Mouse (Mus musculus) liver, embryonic 14.5 days (tissue): ENCODE data around the gene Cbfb. TPM values are rescaled to one million over a fixed set of nuclear protein-coding genes. Genes with fewer than 3 reads are reported as not detected.

Source experiments
- ATAC-seq: fragments of 200-750 bp; cut with Nextera tagmentation; 2 replicates; pipeline ENCODE4 v1.8.0; 2017; ENCODE audit warnings: moderate number of reproducible peaks, mild to moderate bottlenecking, moderate library complexity; ENCODE audit not compliant: insufficient read depth
- DNase-seq, 3 experiments: peaks; one replicate each; pipeline ENCODE4 v3.0.0-alpha.2; 2012 to 2013; ENCODE audit warnings: low read depth in 3 of 3, low spot score in 3 of 3
- H3K27ac ChIP-seq: fragments of 300-500 bp; sonication (generic); 2 replicates; pipeline ENCODE4 v1.5.1; 2014; ENCODE audit warnings: moderate library complexity, mild to moderate bottlenecking, control low read depth, inconsistent platforms
- H3K27me3 ChIP-seq: fragments of 300-500 bp; sonication (generic); 2 replicates; pipeline ENCODE4 v1.6.1; 2014; ENCODE audit warnings: mild to moderate bottlenecking, low read length, moderate library complexity; ENCODE audit not compliant: control insufficient read depth, insufficient read depth
- H3K36me3 ChIP-seq: fragments of 300-500 bp; sonication (generic); replicated peaks from 2 replicates; pipeline ENCODE4 v1.6.1; 2014; ENCODE audit warnings: low read depth; ENCODE audit not compliant: control insufficient read depth, insufficient read depth
- H3K4me1 ChIP-seq, 2 experiments: fragments of 200-500 bp in 1 of 2; fragments of 300-500 bp in 1 of 2; sonication (generic) in 1 of 2; replicated peaks; 2 replicates each; pipeline ENCODE4 v1.6.1; 2012 to 2014; ENCODE audit warnings: antibody characterized with exemption in 1 of 2, inconsistent platforms in 1 of 2, low read length in 1 of 2; ENCODE audit not compliant: control insufficient read depth in 2 of 2, insufficient read depth in 2 of 2
- H3K4me2 ChIP-seq: fragments of 300-500 bp; sonication (generic); 2 replicates; pipeline ENCODE4 v1.6.1; 2014; ENCODE audit warnings: low read depth, mild to moderate bottlenecking, control low read depth, moderate library complexity
- H3K4me3 ChIP-seq, 2 experiments: fragments of 200-500 bp in 1 of 2; fragments of 300-500 bp in 1 of 2; sonication (generic) in 1 of 2; 2 replicates each; pipeline ENCODE4 v1.5.1; 2012 to 2014; ENCODE audit warnings: low read depth in 2 of 2, low read length in 2 of 2, mild to moderate bottlenecking in 2 of 2, control low read depth in 1 of 2, inconsistent platforms in 1 of 2, moderate library complexity in 1 of 2; ENCODE audit not compliant: insufficient read depth in 1 of 2
- H3K9ac ChIP-seq: fragments of 300-500 bp; sonication (generic); replicated peaks from 2 replicates; pipeline ENCODE4 v1.6.1; 2014; ENCODE audit warnings: mild to moderate bottlenecking, control low read depth, moderate library complexity
- H3K9me3 ChIP-seq: fragments of 300-500 bp; sonication (generic); 2 replicates; pipeline ENCODE4 v1.6.1; 2016; ENCODE audit warnings: low read length, mixed read lengths; ENCODE audit not compliant: control insufficient read depth
- CTCF ChIP-seq: IDR thresholded peaks from 2 replicates; pipeline ENCODE4 v1.5.1; 2016; ENCODE audit warnings: antibody characterized with exemption, low read depth, control low read depth
- EP300 ChIP-seq: IDR thresholded peaks from 2 replicates; pipeline ENCODE4 v1.6.1; 2016; ENCODE audit warnings: antibody characterized with exemption, low read depth
- WGBS: fragments of 180-500 bp; shearing (Covaris S2); extraction: QIAGEN DNeasy Blood & Tissue Kit; methylation state at CpG from one replicate; pipeline ENCODE4 v1.1.7; 2014; ENCODE audit not compliant: insufficient replicate concordance; 5-methylcytosine and 5-hydroxymethylcytosine counted together
- polyA plus RNA-seq, 2 experiments: library from polyadenylated mRNA; depleted of rRNA in 1 of 2; stranded (reverse) in 1 of 2; unstranded in 1 of 2; fragments of >200 nt; fragmentation: Nextera tagmentation in 1 of 2; extraction: Ambion mirVana in 1 of 2; gene quantifications; 2 replicates each; pipeline versions ENCODE4 v1.2.1 to v1.2.3; 2012 to 2014

Cbfb gene
- polyA plus RNA-seq, 2 experiments: 5.8 to 7.5 TPM

GRCm38 (mm10) chr8:105264024-105264982 lies 93.8 kb downstream of the Cbfb start, which contains the start of the genes Tradd and Fbxl8:
Gene Tradd, minus strand, starts transcription at chr8:105264609.
Gene Fbxl8, plus strand, starts transcription at chr8:105264648.
- no peak within 1 kb of the TSS for H3K27ac ChIP-seq
- ATAC-seq (peak; percentile 82), DNase-seq (peak in 2 of 3 experiments; percentile 52 to 58)
- WGBS: 1% methylated on average over 54 of the region's 54 CpGs
- TF ChIP-seq CTCF (no peak), EP300 (no peak)
- peak within 1 kb of the TSS; percentile 98 for H3K4me2 ChIP-seq
- H3K4me1 ChIP-seq: peaks cover 6 to 16% of the 10 kb centered on the region in 2 experiments
- H3K9ac ChIP-seq: peak within 1 kb of the TSS; percentile 86
- no peaks in the 10 kb centered on the region for H3K36me3 ChIP-seq
- H3K4me3 ChIP-seq: peak within 1 kb of the TSS; percentile 78 to 89
- no peaks in the 10 kb centered on the region for H3K9me3 ChIP-seq
- H3K27me3 ChIP-seq: peaks cover 43% of the 10 kb centered on the region

DNA sequence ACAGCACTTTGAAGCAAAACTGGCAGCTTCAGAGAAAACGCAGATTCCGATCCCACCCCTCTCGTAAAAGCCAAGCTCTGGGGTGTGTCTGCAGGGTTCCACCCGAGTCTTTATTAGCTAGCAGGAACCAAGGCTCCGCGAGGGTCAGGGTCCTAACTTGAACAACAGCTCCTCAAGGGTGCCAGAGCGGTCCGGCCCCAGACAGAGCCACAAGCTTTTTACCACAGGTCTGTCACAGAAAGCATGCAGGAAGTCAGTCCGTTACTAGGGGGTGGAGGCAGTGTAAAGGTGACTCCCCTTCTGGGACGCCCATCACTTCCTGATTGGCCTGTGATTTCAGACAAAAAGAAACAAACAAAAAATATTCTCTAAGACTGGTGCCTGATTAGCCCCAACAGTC lies 94.7 kb downstream of the Cbfb start:
- ATAC-seq: no peak
- Histone ChIP-seq H3K27ac (no peak overlapping the region), H3K36me3 (no peaks in the 10 kb centered on the region), H3K4me3 (peak overlapping the region; percentile 33 to 89; a peak in 3 of 4 replicates), H3K4me1 (peaks cover 6 to 16% of the 10 kb centered on the region in 2 experiments), H3K9ac (peak overlapping the region; percentile 86), H3K27me3 (peaks cover 49% of the 10 kb centered on the region), H3K4me2 (peak overlapping the region; percentile 98), H3K9me3 (no peaks in the 10 kb centered on the region)
- 8% methylated on average over 10 of the region's 10 CpGs for WGBS
- TF ChIP-seq CTCF (no peak), EP300 (no peak)
- no peak for DNase-seq

- no peak for ATAC-seq
- Histone ChIP-seq H3K4me2 (no peak overlapping the region), H3K9me3 (no peaks in the 10 kb centered on the region), H3K9ac (no peak overlapping the region), H3K27ac (no peak overlapping the region), H3K27me3 (peaks cover 65% of the 10 kb centered on the region), H3K4me1 (peaks cover 6 to 12% of the 10 kb centered on the region in 2 experiments), H3K4me3 (no peak overlapping the region), H3K36me3 (no peaks in the 10 kb centered on the region)
- WGBS: 22% methylated on average over 13 of the region's 13 CpGs
- no peak for DNase-seq
- TF ChIP-seq EP300 (no peak), CTCF (no peak)
These were observed 96.3 kb downstream of the Cbfb start for GRCm38 (mm10) chr8:105266775-105267174.

Other genes starting within 250 kb of the Cbfb start
- 1.5 and 2.1 TPM in 2 replicates for gene Ces2e, start 244.4 kb upstream of the Cbfb start, polyA plus RNA-seq (2012; rRNA removed)
- gene Ces2e, start 244.4 kb upstream of the Cbfb start, polyA plus RNA-seq (2014; fragmentation: Nextera tagmentation; extraction: Ambion mirVana): 1.6 and 2.2 TPM in 2 replicates
- not detected in 2 replicates for gene Ces2f, start 223.3 kb upstream of the Cbfb start, polyA plus RNA-seq (2012; rRNA removed)
- gene Ces2f, start 223.3 kb upstream of the Cbfb start, polyA plus RNA-seq (2014; fragmentation: Nextera tagmentation; extraction: Ambion mirVana): not detected in 2 replicates
- 21.3 and 21.5 TPM in 2 replicates for gene Ces2g, start 209.0 kb upstream of the Cbfb start, polyA plus RNA-seq (2012; rRNA removed)
- gene Ces2g, start 209.0 kb upstream of the Cbfb start, polyA plus RNA-seq (2014; fragmentation: Nextera tagmentation; extraction: Ambion mirVana): 19.7 and 21.1 TPM in 2 replicates
- not detected in 2 replicates for gene Ces2h, start 169.8 kb upstream of the Cbfb start, polyA plus RNA-seq (2012; rRNA removed)
- not detected in 2 replicates for gene Ces2h, start 169.8 kb upstream of the Cbfb start, polyA plus RNA-seq (2014; fragmentation: Nextera tagmentation; extraction: Ambion mirVana)
- 0.18 and 0.22 TPM in 2 replicates for gene Ces3a, start 122.1 kb upstream of the Cbfb start, polyA plus RNA-seq (2012; rRNA removed)
- gene Ces3a, start 122.1 kb upstream of the Cbfb start, polyA plus RNA-seq (2014; fragmentation: Nextera tagmentation; extraction: Ambion mirVana): 0.14 and 0.23 TPM in 2 replicates
- not detected in 2 replicates for gene Ces3b, start 86.9 kb upstream of the Cbfb start, polyA plus RNA-seq (2012; rRNA removed)
- gene Ces3b, start 86.9 kb upstream of the Cbfb start, polyA plus RNA-seq (2014; fragmentation: Nextera tagmentation; extraction: Ambion mirVana): not detected in 2 replicates
- not detected in 2 replicates for gene Ces4a, start 38.9 kb upstream of the Cbfb start, polyA plus RNA-seq (2012; rRNA removed)
- not detected in 2 replicates for gene Ces4a, start 38.9 kb upstream of the Cbfb start, polyA plus RNA-seq (2014; fragmentation: Nextera tagmentation; extraction: Ambion mirVana)
- 10.7 and 11.9 TPM in 2 replicates for gene D230025D16Rik, start 54.5 kb downstream of the Cbfb start, polyA plus RNA-seq (2012; rRNA removed)
- gene D230025D16Rik, start 54.5 kb downstream of the Cbfb start, polyA plus RNA-seq (2014; fragmentation: Nextera tagmentation; extraction: Ambion mirVana): 14.7 and 16.7 TPM in 2 replicates
- gene B3gnt9, start 84.5 kb downstream of the Cbfb start, polyA plus RNA-seq (2012; rRNA removed): 1.6 and 1.7 TPM in 2 replicates
- 2.3 and 3.1 TPM in 2 replicates for gene B3gnt9, start 84.5 kb downstream of the Cbfb start, polyA plus RNA-seq (2014; fragmentation: Nextera tagmentation; extraction: Ambion mirVana)
- 5.5 and 6.0 TPM in 2 replicates for gene Tradd, start 93.9 kb downstream of the Cbfb start, polyA plus RNA-seq (2012; rRNA removed)
- 11.5 and 15.8 TPM in 2 replicates for gene Tradd, start 93.9 kb downstream of the Cbfb start, polyA plus RNA-seq (2014; fragmentation: Nextera tagmentation; extraction: Ambion mirVana)
- gene Fbxl8, start 94.0 kb downstream of the Cbfb start, polyA plus RNA-seq (2012; rRNA removed): 1.0 and 1.3 TPM in 2 replicates
- 0.75 and 0.83 TPM in 2 replicates for gene Fbxl8, start 94.0 kb downstream of the Cbfb start, polyA plus RNA-seq (2014; fragmentation: Nextera tagmentation; extraction: Ambion mirVana)
- gene Hsf4, start 99.1 kb downstream of the Cbfb start, polyA plus RNA-seq (2012; rRNA removed): 0.03 TPM in 1 of 2 replicates, not detected in the other
- 0.08 TPM in 1 of 2 replicates, not detected in the other for gene Hsf4, start 99.1 kb downstream of the Cbfb start, polyA plus RNA-seq (2014; fragmentation: Nextera tagmentation; extraction: Ambion mirVana)
- gene Nol3, start 105.5 kb downstream of the Cbfb start, polyA plus RNA-seq (2012; rRNA removed): 0.02 and 0.03 TPM in 2 replicates
- gene Nol3, start 105.5 kb downstream of the Cbfb start, polyA plus RNA-seq (2014; fragmentation: Nextera tagmentation; extraction: Ambion mirVana): not detected in 2 replicates
- 1.3 and 1.6 TPM in 2 replicates for gene 4931428F04Rik, start 119.2 kb downstream of the Cbfb start, polyA plus RNA-seq (2012; rRNA removed)
- gene 4931428F04Rik, start 119.2 kb downstream of the Cbfb start, polyA plus RNA-seq (2014; fragmentation: Nextera tagmentation; extraction: Ambion mirVana): 0.48 and 0.62 TPM in 2 replicates
- 6.2 and 6.5 TPM in 2 replicates for gene Exoc3l, start 125.4 kb downstream of the Cbfb start, polyA plus RNA-seq (2012; rRNA removed)
- 4.5 and 4.7 TPM in 2 replicates for gene Exoc3l, start 125.4 kb downstream of the Cbfb start, polyA plus RNA-seq (2014; fragmentation: Nextera tagmentation; extraction: Ambion mirVana)
- gene E2f4, start 127.0 kb downstream of the Cbfb start, polyA plus RNA-seq (2012; rRNA removed): 275 and 297 TPM in 2 replicates
- gene E2f4, start 127.0 kb downstream of the Cbfb start, polyA plus RNA-seq (2014; fragmentation: Nextera tagmentation; extraction: Ambion mirVana): 206 and 227 TPM in 2 replicates
- gene Elmo3, start 134.9 kb downstream of the Cbfb start, polyA plus RNA-seq (2012; rRNA removed): 3.6 and 4.2 TPM in 2 replicates
- 2.5 and 2.8 TPM in 2 replicates for gene Elmo3, start 134.9 kb downstream of the Cbfb start, polyA plus RNA-seq (2014; fragmentation: Nextera tagmentation; extraction: Ambion mirVana)
- 10.4 and 12.1 TPM in 2 replicates for gene Lrrc29, start 155.6 kb downstream of the Cbfb start, polyA plus RNA-seq (2012; rRNA removed)
- 9.1 and 11.4 TPM in 2 replicates for gene Lrrc29, start 155.6 kb downstream of the Cbfb start, polyA plus RNA-seq (2014; fragmentation: Nextera tagmentation; extraction: Ambion mirVana)
- 59.1 and 66.5 TPM in 2 replicates for gene Tmem208, start 155.7 kb downstream of the Cbfb start, polyA plus RNA-seq (2012; rRNA removed)
- gene Tmem208, start 155.7 kb downstream of the Cbfb start, polyA plus RNA-seq (2014; fragmentation: Nextera tagmentation; extraction: Ambion mirVana): 103 and 107 TPM in 2 replicates
- 3.4 and 4.4 TPM in 2 replicates for gene Fhod1, start 177.3 kb downstream of the Cbfb start, polyA plus RNA-seq (2012; rRNA removed)
- 0.42 and 0.82 TPM in 2 replicates for gene Fhod1, start 177.3 kb downstream of the Cbfb start, polyA plus RNA-seq (2014; fragmentation: Nextera tagmentation; extraction: Ambion mirVana)
- 0.87 and 0.90 TPM in 2 replicates for gene Slc9a5, start 178.2 kb downstream of the Cbfb start, polyA plus RNA-seq (2012; rRNA removed)
- 0.08 and 0.14 TPM in 2 replicates for gene Slc9a5, start 178.2 kb downstream of the Cbfb start, polyA plus RNA-seq (2014; fragmentation: Nextera tagmentation; extraction: Ambion mirVana)
- 0.08 TPM in 2 replicates for gene Plekhg4, start 202.6 kb downstream of the Cbfb start, polyA plus RNA-seq (2012; rRNA removed)
- 0.06 TPM in 2 replicates for gene Plekhg4, start 202.6 kb downstream of the Cbfb start, polyA plus RNA-seq (2014; fragmentation: Nextera tagmentation; extraction: Ambion mirVana)
- not detected in 2 replicates for gene Kctd19, start 242.8 kb downstream of the Cbfb start, polyA plus RNA-seq (2012; rRNA removed)
- not detected in 2 replicates for gene Kctd19, start 242.8 kb downstream of the Cbfb start, polyA plus RNA-seq (2014; fragmentation: Nextera tagmentation; extraction: Ambion mirVana)
- gene Lrrc36, start 242.9 kb downstream of the Cbfb start, polyA plus RNA-seq (2012; rRNA removed): 0.04 and 0.09 TPM in 2 replicates
- 0.08 and 0.10 TPM in 2 replicates for gene Lrrc36, start 242.9 kb downstream of the Cbfb start, polyA plus RNA-seq (2014; fragmentation: Nextera tagmentation; extraction: Ambion mirVana)